Mouse (Mus musculus) embryo, embryonic 11.5 days (tissue): ENCODE measurements around the gene Sall2.
"Not testable (repeated sequence)": the region's sequence is repeated elsewhere in the genome, so short reads cannot be mapped to it uniquely, and the experiment has no call there.

ENCODE experiments used
- DNase-seq: peaks from one replicate; pipeline ENCODE4 v3.0.0-alpha.2; 2012; ENCODE audit warnings: low read depth, low spot score

The Sall2 gene

DNA sequence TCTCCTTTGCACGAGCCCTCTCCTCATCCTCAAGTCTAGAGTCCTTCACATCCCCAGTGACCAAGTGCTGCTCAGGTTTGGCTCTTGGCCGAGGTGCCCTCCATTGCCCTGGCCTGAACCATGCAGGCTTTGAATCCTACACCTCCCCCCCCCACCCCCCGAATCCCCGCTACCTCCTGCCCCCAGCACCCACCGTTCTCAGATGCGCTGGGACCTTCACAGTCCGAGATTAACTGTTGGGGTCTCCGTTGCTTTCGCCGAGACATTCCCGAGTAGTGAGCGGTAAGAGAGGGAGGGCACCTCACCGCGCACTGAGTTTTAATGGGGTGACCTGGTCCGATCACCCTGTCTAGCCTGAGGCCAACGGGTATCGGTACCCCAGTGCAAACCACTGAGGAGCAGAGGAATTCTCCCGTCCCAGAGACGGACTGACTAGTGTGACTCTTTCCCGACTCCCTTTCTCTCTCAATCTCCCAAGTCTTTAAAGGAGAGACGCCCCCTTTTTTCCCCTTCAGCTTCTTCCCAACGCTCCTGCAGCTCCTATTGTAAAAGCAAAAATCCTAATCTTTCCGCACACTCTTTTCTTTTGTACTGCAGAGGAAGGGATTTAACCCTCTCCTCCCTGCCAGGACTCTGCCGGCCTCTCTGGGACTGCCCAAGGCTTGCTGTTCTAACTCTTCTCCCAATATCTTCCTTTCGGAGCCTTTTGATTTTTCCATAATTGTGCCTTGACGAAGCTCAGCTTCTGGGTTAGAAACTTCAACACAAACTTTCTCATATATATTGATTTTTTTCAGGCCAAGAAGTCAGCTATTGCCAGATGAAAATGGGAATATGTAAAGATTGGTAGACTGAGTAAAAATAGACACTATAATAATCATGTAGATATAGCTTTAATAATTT lies at the start of gene Sall2:
Gene Sall2, minus strand, starts transcription at position 853 of the 903 bp plus-strand sequence.
- DNase-seq: no peak

DNA sequence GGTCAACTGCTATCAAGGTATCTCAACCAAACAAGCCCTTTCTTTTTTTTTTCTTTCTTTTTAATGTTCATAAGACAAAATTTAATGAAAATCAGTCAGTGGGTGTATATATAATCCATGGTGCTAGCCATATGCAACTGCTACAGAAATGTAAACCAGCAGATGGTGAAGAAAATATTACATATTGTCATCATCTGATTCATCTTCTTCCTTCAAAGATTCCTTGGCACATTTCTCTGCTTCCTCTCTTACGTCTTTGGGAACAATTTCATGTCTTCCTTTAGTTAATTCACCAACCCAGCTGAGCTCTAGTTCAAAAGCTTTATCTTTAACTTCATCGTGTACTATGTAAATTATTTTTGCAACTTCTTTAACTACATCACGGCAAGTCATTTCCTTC lies 40.2 kb upstream of the Sall2 start:
- no peak for DNase-seq

DNA sequence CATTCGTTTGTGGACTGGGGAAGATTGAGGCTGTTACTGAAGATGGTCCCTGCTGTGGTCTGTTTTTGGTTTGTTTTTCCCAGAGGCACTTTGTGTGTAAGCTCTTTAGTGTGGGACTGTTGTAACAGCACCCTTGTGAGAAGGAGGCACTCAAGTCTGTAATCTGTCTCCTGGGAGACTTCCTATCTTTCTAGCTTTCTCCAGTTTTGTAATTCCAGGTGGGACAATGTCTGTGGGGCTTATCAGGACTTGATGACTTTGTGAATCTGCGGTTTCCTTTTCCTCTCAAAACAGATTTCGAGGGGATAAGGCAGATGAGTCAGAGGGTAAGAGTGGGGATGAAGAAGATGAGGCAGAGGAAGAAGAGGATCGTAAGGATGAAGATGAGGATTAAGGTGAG lies 27.7 kb upstream of the Sall2 start, which contains the start of gene Olfr1513:
Gene Olfr1513, minus strand, starts transcription at position 101 of the 400 bp plus-strand sequence.
- no peak for DNase-seq

DNA sequence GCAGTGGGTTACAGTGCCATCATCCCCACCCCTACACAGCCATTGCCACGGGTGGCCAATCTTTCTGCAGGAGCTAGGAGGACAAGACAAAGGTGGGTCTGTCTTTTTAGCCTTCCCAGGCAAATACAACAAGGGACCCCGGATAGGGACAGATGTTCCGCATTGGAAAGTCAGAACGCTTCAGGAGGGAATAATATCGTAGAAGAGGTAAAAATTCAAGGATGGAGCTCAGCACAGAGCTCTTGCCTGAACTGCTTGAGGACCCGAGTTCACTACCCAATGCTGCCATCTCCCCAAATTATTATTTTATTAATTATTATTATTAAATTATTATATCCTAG lies 10.9 kb upstream of the Sall2 start:
- DNase-seq: no peak

DNA sequence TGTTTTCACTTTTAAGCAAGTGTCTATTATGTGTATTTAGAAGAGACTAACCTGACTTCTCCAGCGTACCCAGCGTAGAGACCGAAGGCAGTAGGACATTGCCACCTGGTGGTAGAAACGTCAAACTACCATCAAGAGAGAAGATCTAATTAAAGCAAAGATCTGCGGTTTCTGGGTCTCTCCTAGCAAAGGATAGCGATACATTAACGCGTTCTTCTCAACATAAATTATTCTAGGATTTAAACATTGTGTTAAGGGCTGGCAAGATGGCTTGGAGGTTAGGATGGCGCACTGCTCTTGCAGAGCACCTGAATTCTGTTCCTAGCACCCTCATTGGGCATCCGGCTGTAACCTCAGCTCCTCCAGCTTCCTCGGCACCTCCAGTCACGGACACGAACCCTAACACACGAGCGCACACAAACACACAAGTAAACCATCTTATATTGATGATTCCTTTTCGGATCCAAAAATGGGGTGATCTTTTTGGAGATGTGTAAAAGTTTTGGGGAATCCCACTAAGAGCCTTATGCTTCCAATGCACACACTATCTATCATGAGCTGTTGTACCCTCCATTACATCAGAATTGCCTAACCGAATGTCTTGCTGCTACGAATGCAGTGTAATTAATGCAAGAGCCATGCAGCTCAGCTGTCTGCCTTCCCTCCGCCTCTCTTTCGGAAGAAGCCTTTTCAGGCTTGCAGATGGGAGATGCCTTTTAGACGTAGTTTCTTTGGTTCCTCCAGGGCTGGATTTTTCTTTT lies 10.4 kb upstream of the Sall2 start:
- DNase-seq: peak; percentile 63

DNA sequence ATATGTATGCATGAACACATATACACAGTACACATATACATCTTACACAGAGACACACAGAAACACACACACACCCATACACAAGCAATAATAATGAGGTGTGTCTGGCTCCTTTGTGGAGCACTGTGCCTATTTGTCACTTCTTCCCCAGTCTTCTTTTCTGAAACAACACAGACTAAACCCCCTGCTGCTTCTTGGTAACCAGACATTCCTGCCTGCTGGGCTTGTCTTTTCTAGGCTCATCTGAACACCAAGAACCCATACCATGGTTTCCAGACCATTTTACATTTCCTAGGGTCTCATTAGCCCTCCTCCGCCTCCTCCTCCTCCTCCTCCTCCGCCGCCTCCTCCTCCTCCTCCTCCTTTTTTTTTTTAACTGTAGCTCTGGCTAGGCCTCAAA lies 3.6 kb upstream of the Sall2 start:
- no peak for DNase-seq

DNA sequence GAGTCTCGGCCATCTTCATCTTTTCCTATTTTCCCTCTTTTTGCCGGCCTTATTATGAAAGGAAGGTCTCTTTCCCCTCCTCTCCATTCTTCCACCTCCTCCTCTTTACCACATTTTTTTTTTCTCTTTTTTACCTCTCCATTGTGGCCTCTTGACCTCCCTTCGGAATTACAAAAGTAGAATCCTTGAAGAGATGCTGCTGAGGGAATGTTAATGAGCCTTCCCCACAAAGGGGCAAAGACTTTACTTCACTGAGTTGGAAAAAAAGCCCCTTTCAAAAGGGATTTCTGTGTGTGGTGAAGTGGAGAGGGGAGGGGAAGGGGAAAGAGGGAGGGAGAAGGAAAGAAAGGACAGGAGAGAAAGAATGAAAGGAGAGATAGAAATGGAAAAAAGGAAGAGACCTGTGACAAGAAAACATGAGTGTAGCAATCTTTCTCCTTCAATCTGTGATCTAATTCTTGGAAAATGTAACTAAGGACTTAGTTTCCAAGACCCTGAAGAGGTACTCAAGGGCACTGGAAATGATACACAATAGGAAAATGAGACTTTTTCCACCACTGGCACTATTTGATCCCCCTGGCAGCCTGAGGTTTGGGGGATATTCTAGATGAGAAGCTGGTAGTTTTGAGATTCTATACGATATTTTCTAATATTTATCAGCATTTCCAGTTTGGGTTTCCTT lies 2.6 kb upstream of the Sall2 start:
- no peak for DNase-seq

DNA sequence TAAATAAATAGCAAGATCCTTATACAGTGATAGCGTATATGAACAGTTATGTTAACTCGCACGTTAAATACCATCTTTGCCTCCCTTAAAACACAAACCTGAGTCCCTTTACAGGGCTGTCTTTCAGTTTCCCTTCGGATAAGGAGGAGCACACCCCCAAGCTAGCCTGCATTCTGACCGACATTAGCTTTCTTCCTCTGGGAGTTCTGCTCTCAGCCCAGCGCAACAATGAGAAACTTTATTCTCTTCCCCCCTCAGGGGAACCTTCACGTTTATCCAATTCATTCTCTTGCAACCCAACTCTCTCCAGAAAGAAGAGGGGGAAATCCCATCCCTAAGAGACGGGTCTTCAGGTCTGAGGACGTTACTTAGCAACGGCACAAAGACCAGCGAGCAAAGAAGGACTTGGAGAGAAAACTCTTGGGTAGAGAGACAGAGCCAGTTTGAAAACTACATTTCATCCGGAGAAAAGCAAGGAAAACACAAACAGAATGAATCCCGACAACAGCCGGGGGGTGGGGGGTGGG lies 1.1 kb downstream of the Sall2 start:
- no peak for DNase-seq

DNA sequence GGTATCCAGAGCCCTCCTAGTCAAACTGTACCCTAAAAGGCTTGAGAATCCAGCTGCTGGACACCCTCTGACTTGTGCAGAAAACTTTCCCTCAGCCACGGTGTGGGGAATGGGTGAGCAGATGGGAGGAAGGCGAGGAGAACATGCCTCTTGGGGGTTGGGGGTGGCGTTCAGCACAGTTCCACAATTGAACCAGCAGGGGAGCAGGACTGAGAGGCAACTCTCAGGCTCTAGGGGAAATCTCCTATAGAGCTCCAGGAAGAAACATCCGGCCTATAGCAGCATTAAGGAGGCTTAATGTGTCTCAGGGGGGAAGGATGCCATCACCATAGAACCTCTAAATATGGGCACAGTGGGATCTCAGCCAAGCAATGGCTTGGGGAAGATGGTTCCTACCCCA lies 2.7 kb downstream of the Sall2 start:
- no peak for DNase-seq

DNA sequence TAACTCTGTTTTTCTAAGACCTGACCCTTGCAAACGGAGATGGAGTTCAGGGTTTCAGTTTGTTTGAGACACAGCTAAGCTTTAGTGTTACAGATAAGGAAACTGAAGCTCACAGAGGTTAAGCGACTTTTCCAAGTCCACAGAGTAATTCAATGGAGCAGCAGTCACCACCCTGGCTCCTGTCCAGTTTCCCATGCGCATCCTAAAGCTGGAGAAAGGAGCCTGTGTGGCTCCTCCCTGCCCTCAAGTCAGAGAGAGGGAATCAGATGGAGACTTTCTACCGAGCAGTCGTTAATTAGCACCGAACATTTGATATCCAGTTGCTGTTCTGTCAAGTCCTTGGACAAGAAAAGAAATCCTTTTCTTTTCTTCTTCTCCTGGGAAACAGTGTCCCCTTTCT lies 9.2 kb downstream of the Sall2 start:
- no peak for DNase-seq

DNA sequence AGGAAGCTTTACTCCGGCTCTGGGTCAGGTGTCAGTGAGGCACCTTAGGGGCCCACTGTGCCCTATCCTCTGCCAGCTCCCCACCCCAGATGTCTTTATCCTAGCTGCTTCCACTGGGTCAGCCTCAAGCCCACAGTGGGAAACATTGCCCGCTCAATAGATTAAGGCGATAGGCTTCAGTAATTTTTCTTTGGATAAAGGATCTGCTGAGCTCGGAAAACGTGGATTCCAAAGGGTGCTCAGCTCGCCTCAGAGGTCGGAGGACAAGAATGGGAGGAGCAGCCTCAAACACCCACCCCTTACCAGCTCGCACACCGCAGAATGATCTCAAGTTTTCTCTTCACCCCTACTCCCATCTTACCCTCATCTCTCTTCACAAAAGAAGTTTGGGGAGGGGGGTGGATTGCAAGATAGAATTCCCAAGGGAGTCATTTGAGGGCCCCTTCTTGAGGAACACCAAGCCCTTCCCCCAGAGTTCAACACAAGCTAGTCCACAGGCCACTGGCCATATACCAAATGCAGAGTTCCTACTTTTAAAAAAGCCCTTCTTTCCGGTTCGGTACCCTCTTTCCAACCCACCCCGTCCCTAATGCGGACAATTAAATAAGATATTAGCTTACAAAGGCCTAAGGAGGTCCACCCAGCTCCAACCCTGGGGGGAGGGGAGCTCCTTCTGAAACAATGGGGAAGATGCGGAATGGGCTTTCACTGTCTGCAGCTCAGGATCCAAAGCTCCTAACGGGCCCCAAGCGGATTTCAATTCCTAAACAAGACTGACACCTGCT lies 11.9 kb downstream of the Sall2 start:
- DNase-seq: no peak

DNA sequence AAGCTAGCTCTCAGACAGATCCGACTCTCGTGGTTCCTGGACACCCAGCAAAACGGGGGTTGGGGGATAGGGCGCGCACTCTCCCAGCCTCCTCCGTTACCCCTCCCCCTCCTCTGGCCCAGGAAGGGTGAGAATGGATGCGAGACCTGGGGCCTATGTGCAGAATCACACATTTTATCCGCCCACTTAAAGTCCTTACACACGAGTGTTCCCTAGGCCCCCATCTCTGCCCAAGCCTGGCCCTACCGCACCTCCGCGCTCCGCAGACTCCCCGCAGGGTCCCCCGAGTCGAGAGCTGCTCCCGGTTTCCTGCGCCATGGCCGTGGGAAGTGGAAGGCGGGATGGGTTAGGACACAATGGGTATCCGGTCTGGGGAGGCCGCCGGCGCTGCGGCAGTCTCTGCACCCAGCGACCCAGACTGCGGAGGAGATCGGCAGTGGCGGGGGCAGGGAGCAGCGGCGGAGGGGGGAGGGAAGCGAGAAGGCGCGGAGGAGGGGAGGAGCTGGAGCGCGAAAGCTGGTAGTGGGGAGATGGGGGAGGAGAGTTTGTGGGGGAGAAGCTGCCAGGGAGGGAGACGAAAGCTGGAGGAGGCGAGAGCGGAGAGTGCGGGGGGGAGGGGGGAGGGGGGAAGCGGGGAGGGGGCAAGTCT lies 12.6 kb downstream of the Sall2 start:
- no peak for DNase-seq

DNA sequence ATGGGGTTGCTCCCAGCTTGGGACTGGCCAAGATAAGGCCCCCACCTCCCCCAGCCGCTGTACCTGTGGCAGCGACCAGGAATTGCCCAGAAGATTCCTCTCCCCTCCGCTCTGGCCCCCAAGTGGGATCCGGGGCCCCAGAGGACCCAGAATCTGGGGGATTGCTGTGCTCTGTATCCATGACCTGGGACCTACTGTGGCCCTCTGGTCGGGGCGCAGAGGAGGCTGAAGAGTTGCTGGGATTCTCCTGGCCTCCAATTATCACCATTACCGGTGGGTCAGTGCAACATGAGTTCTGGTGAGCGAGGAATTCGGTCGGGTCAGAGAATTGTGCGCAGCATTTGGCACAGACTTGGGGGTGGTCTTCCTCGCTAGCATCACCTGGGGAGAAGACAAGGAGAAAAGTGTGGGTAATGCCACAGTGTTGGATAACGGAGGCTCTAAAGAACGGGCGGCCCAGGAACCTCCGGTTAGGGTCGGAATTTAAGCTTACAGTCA lies 13.2 kb downstream of the Sall2 start:
- DNase-seq: no peak

DNA sequence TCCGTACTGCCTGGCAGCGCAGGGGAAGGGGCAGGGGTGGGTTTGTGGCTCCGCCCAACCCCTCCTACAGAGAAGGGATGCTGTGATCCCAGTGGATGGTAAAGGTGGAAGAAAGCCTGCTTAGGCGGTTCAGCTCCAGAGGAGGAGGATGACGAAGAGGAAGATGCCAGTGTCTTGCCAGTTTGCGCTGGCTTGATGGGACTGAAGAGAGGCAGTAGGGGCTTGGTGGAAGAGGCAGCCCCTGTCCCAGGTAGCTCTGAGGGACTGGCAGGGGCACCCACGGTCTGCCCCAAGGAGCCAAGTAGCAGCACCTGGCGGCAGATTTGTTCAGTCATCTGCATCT lies 13.8 kb downstream of the Sall2 start:
- DNase-seq: no peak

DNA sequence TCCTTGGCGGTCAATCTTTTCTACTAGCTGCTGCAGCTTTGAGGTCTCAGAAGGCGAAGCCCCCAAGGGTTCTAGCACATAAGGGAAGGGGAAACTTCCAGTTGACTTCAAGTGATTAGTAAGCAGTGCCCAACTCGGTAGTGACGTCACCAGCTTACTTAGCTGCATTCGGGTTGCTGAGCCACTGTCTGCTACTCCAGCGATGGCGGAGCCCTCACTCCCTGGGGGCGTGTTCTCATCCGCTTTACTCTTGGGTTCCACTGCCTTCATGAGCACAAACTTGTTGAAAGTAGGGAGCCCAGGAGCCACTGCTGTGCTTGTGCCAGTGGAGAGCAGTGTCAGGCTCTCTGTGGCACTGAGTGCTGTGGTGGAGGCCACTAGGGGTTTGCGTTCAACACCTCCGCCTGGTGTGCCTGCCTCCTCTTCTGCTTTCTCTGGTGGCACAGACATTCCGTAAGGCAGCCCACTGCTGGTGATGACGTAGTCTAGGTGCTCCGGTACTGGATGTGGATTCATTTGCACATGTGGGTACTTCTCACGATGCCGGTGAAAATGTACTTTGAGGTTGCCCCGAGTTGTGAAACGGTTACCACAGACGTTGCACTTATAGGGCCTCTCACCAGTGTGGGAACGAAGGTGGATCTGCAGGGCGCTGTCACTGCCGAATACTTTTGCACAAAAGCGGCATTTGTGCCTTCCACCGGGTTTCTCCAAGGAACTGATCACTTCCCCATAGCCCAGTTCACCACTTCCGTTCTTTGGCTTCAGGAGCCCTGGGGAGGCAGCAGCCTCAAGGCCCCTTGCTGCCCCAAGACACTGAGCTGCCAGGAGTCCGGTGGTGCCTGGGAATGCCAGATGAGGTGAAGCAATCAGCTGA lies 14.4 kb downstream of the Sall2 start:
- no peak for DNase-seq

DNA sequence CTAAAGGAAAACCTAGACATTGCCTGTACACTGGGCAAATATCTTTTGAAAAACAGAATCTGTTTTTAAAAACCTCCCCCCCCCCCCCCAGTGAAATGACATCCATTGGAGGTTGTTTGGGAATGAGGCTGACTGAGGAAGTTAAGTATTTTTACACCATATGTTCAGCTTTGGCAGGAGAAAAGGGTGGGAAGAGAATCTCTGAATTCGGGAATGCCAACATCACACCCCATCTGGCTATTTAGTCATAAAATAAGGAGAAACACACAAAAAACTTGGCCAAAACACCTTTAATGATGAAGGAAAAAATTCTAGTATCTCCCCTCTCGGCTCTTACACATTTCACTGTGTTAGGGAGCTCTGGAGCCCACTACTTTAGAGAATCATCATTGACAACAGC lies 17.7 kb downstream of the Sall2 start:
- no peak for DNase-seq

DNA sequence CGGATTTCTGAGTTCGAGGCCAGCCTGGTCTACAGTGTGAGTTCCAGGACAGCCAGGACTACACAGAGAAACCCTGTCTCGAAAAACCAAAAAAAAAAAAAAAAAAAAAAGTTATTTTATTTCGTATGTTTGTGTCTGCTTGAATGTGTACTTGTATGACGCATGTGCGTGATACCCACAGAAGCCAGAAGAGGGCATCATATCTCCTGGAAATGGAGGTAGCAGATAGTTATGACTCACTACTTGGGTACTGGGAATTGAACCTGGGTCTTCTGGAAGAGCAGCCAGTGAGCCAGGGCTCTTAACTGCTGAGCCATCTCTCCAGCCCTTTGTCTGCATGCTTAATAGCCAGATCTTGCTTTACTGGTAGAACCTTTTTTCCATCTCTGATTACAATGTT lies 18.2 kb downstream of the Sall2 start:
- not testable (repeated sequence) for DNase-seq

DNA sequence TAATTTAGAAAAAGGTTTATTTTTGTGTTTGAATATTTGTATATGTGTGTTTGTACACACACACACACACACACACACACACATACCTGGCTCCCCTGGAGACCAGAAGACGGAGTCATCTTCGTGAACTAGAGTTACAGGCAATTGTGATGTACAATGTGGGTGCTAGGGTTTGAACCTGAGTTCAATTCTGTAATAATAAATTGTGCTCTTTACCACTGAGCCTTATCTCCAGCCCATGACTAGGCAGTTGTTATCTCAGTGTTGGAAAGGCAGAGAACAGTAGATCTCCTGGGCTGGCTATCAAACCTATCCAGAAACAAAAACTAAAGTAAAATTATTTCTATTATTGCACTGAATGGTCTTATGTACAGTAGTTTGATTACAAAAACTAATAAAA lies 22.5 kb downstream of the Sall2 start:
- DNase-seq: no peak

DNA sequence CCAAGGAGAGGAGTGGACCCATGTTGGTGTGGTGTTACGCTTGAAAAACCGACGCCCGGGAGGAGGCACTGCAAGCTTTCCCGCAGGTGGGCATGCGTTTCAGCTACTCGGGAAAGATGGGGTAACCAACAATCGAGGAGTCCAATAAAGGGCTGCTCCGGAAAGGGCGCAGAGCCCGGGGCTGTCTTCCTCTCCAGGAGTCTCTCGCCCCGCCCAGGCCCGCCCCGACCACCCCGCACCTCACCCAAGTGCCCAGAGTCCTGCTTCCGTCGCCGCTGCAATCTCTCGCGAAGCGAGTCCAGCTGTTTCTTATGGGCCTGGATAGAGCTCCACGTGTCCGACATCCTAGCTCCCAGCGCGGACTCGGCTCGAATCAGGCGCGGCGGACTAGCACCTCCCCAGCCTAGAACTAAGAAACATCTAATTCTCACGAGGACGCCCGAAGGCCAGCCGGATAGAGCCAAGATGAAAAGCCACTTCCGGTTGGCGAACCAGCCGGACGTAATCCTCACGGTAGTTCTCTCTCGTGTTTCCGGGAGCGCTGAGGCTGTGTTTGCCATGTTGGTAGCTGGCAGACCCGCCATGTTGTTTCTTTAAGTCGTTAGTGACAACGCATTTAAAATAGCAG lies 23.8 kb downstream of the Sall2 start, which contains the start of gene Mettl3:
Gene Mettl3, minus strand, starts transcription at position 485 of the 628 bp plus-strand sequence.
- peak; percentile 87 for DNase-seq
